Mouse (Mus musculus): ENCODE measurements around the gene Adgrg3. TPM values are rescaled to one million over a fixed set of nuclear protein-coding genes. Genes with fewer than 3 reads are reported as not detected.

Gene Adgrg3
- polyA plus RNA-seq, 2 experiments, result 3.3 to 6.7 TPM

DNA sequence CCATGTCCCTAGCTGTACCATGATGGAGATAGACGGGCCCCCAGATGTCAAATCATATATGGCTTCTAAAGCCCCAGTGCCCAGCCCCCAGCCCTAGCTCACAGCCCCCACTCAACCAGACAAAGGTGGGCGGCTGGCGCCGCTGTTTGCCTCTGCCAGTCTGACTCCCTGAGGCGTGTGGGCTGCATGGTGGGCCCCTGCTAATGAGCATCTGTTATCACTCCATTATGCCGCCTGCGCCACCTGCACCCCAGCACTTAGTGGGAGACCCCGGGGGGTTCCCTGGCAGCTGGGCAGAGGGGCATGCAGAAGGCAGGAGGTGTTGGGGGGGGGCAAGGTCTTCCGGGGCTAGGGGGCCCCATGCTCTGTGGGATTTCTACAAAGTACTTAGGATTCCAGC is 39.4 kb upstream of the Adgrg3 start:
- Histone ChIP-seq H3K4me3 (replicated peaks; ENCODE audit: low read length) (peak overlapping the region; percentile 26), H3K27ac (replicated peaks; ENCODE audit: low read depth, low read length) (no peak overlapping the region)
- 29% methylated on average over 9 of the region's 9 CpGs for WGBS

DNA sequence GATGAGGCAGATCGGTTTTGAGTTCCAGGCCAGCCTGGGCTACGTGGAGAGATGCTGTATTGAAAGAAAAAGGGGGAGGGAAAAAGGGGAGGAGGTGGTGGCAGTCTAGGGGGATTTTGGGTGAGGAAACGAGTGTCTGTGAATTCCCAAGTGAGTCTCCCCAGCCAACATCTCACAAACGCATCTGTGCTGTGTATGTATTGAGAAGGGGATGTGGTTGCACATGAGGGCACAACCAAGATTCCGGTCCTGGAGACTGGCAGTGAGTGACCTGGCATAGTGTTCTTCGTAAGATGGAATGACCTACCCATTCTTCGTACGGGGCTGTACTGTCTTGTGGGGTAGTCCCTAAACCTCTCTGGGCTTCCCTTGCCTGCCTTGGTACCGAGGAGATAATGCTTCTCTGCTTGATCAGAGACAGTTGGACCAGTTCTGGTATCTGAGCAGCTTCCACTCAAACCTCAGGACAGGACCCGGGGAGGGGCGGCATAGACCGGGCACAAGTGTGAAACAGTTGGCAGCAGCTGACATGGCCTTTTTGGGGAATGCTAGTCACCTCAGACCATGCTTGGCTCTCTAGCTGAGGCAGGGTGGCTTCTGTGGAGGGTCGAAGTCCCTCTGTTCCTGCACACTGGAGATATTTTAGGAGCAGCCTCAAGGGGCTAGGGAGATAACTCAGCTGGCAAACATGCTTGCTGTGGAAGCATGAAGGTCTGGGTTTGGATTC is 38.7 kb upstream of the Adgrg3 start:
- no peak for DNase-seq (ENCODE audit: low spot score)
- Histone ChIP-seq H3K27me3 (ENCODE audit: control insufficient read depth, insufficient read depth, low read length) (no peaks in the 10 kb centered on the region; the same call in 1 of the 2 replicates), H3K4me2 (replicated peaks; ENCODE audit: low read depth, low read length, severe bottlenecking) (no peak overlapping the region), H3K27ac (replicated peaks; ENCODE audit: low read depth, low read length) (no peak overlapping the region), H3K4me1 (ENCODE audit: control insufficient read depth, insufficient read depth, low read length) (peaks cover 28% of the 10 kb centered on the region), H3K9ac (ENCODE audit: low read depth, low read length, severe bottlenecking) (no peak overlapping the region), H3K9me3 (ENCODE audit: control insufficient read depth, low read length) (no peaks in the 10 kb centered on the region), H3K4me3 (replicated peaks; ENCODE audit: low read length) (no peak overlapping the region), H3K36me3 (ENCODE audit: control insufficient read depth, insufficient read depth, low read length) (no peaks in the 10 kb centered on the region)
- WGBS, result 75% methylated on average over 13 of the region's 13 CpGs
- ATAC-seq (ENCODE audit: low FRiP score, low read depth), result no peak
- no peak for TF ChIP-seq POLR2A (IDR thresholded peaks at IDR 0.05; ENCODE audit: borderline replicate concordance, extremely low read depth, insufficient read depth, insufficient read length)

More for the DNA sequence above, 39.4 kb upstream of the Adgrg3 start:
- TF ChIP-seq POLR2A (IDR thresholded peaks at IDR 0.05; ENCODE audit: borderline replicate concordance, extremely low read depth, insufficient read depth, insufficient read length), result no peak
- H3K9me3 ChIP-seq (ENCODE audit: control insufficient read depth, low read length), result no peaks in the 10 kb centered on the region
- DNase-seq (ENCODE audit: low spot score) (no peak), ATAC-seq (ENCODE audit: low FRiP score, low read depth) (no peak)
- H3K36me3 ChIP-seq (ENCODE audit: control insufficient read depth, insufficient read depth, low read length), result no peaks in the 10 kb centered on the region
- H3K4me1 ChIP-seq (ENCODE audit: control insufficient read depth, insufficient read depth, low read length), result peaks cover 23% of the 10 kb centered on the region
- H3K4me2 ChIP-seq (replicated peaks; ENCODE audit: low read depth, low read length, severe bottlenecking), result peak overlapping the region; percentile 41
- no peaks in the 10 kb centered on the region; the same call in 1 of the 2 replicates for H3K27me3 ChIP-seq (ENCODE audit: control insufficient read depth, insufficient read depth, low read length)
- 0 out of 2 replicates have a peak overlapping the region, but pooled peaks have one; percentile 25 for H3K9ac ChIP-seq (ENCODE audit: low read depth, low read length, severe bottlenecking)

DNA sequence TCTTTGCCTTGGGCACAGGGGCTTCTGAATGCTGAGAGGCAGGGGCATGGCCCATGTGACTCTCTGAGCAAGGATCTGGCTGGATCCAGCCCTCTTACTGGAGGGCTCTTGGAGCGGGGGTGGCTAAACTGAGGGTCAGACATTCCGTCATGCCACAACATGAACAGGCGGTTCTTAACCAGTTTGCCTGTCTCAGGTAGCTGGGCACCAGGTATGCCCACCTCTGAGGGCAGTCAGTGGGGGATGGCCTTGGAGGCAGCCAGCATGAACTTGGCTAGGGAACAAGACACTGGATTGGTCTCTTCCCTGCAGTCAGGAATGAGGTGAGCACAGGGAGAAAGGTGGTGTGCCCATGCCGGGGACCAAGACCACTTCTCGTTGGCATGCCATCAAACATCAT is 37.3 kb upstream of the Adgrg3 start:
- Histone ChIP-seq H3K4me3 (replicated peaks; ENCODE audit: low read length) (no peak overlapping the region), H3K4me1 (ENCODE audit: control insufficient read depth, insufficient read depth, low read length) (peaks cover 35% of the 10 kb centered on the region), H3K9ac (ENCODE audit: low read depth, low read length, severe bottlenecking) (no peak overlapping the region), H3K27me3 (ENCODE audit: control insufficient read depth, insufficient read depth, low read length) (no peaks in the 10 kb centered on the region; the same call in 1 of the 2 replicates), H3K9me3 (ENCODE audit: control insufficient read depth, low read length) (no peaks in the 10 kb centered on the region), H3K4me2 (replicated peaks; ENCODE audit: low read depth, low read length, severe bottlenecking) (no peak overlapping the region), H3K36me3 (ENCODE audit: control insufficient read depth, insufficient read depth, low read length) (no peaks in the 10 kb centered on the region), H3K27ac (replicated peaks; ENCODE audit: low read depth, low read length) (no peak overlapping the region)
- 82% methylated on average over 5 of the region's 5 CpGs for WGBS
- DNase-seq (ENCODE audit: low spot score) (no peak), ATAC-seq (ENCODE audit: low FRiP score, low read depth) (no peak)
- TF ChIP-seq POLR2A (IDR thresholded peaks at IDR 0.05; ENCODE audit: borderline replicate concordance, extremely low read depth, insufficient read depth, insufficient read length), result no peak

DNA sequence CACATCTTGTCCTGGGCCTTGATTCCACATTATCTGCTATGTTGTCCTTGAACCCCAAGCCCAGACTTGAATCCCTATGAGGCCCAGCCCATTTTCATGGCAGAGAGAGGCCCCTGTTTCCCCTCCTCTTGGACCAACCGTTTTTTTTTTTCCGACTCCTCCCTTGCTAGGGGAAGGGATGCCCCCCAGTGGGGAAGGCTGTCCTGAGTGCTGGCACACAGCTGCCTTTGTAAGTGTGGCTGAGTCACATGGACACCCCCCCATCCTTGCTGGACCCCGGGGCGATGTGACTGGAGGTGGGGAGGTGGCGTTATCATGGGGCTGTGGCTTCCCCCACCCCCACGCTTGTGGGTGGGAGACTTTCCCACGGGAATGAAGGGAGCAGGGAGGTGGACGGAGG is 36.5 kb upstream of the Adgrg3 start:
- no peak overlapping the region for H3K27ac ChIP-seq (replicated peaks; ENCODE audit: low read depth, low read length)
- no peak for DNase-seq (ENCODE audit: low spot score)
- WGBS, result 60% methylated on average over 8 of the region's 8 CpGs
- H3K4me3 ChIP-seq (replicated peaks; ENCODE audit: low read length), result no peak overlapping the region
- no peak for ATAC-seq (ENCODE audit: low FRiP score, low read depth)
- H3K36me3 ChIP-seq (ENCODE audit: control insufficient read depth, insufficient read depth, low read length), result no peaks in the 10 kb centered on the region
- TF ChIP-seq POLR2A (IDR thresholded peaks at IDR 0.05; ENCODE audit: borderline replicate concordance, extremely low read depth, insufficient read depth, insufficient read length), result no peak
- no peaks in the 10 kb centered on the region for H3K9me3 ChIP-seq (ENCODE audit: control insufficient read depth, low read length)
- H3K9ac ChIP-seq (ENCODE audit: low read depth, low read length, severe bottlenecking), result no peak overlapping the region
- H3K4me2 ChIP-seq (replicated peaks; ENCODE audit: low read depth, low read length, severe bottlenecking), result no peak overlapping the region
- H3K27me3 ChIP-seq (ENCODE audit: control insufficient read depth, insufficient read depth, low read length), result no peaks in the 10 kb centered on the region; the same call in 1 of the 2 replicates
- peaks cover 35% of the 10 kb centered on the region for H3K4me1 ChIP-seq (ENCODE audit: control insufficient read depth, insufficient read depth, low read length)

DNA sequence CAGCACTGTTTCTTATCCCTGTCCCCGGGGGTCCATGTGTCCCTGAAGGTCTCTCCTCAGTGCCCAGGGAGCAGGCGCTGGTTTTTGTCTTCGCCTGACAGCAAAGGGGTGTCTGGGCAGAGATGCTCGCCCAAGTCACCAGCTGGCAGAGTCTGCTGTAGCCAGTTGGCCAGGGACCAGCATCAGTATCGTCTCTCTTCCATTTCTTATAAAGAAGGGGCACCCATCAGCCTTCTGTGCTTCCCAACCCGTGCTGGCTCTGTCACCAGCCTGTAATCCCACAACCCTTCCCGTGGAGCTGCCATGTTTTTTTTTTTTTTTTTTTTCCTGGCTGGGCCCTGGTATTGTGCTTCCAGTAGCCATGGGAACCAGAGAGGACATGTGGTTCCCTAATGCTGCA is 35.6 kb upstream of the Adgrg3 start:
- TF ChIP-seq POLR2A (IDR thresholded peaks at IDR 0.05; ENCODE audit: borderline replicate concordance, extremely low read depth, insufficient read depth, insufficient read length), result no peak
- H3K27ac ChIP-seq (replicated peaks; ENCODE audit: low read depth, low read length), result no peak overlapping the region
- no peak for DNase-seq (ENCODE audit: low spot score)
- WGBS, result 69% methylated on average over 7 of the region's 7 CpGs
- H3K4me3 ChIP-seq (replicated peaks; ENCODE audit: low read length), result no peak overlapping the region
- no peaks in the 10 kb centered on the region for H3K9me3 ChIP-seq (ENCODE audit: control insufficient read depth, low read length)
- no peak overlapping the region for H3K9ac ChIP-seq (ENCODE audit: low read depth, low read length, severe bottlenecking)
- ATAC-seq (ENCODE audit: low FRiP score, low read depth), result no peak
- H3K4me1 ChIP-seq (ENCODE audit: control insufficient read depth, insufficient read depth, low read length), result peaks cover 33% of the 10 kb centered on the region
- no peaks in the 10 kb centered on the region for H3K36me3 ChIP-seq (ENCODE audit: control insufficient read depth, insufficient read depth, low read length)
- no peak overlapping the region for H3K4me2 ChIP-seq (replicated peaks; ENCODE audit: low read depth, low read length, severe bottlenecking)
- no peaks in the 10 kb centered on the region; the same call in 1 of the 2 replicates for H3K27me3 ChIP-seq (ENCODE audit: control insufficient read depth, insufficient read depth, low read length)

All from limb, embryonic 14.5 days (tissue).